Mouse (Mus musculus) T-helper 17 cell (primary cell): ENCODE measurements around the gene Pml.

Source experiments
- in situ Hi-C, 2 experiments: fragments of 300-600 bp; cut with MboI, MseI; formaldehyde crosslinking; loops; 1 replicate in 1 of 2; 2 replicates in 1 of 2; pipeline ENCODE4 v1.15.1; 2025; ENCODE audit warnings: high pct_unique_total_duplicates in 2 of 2

Pml gene

DNA sequence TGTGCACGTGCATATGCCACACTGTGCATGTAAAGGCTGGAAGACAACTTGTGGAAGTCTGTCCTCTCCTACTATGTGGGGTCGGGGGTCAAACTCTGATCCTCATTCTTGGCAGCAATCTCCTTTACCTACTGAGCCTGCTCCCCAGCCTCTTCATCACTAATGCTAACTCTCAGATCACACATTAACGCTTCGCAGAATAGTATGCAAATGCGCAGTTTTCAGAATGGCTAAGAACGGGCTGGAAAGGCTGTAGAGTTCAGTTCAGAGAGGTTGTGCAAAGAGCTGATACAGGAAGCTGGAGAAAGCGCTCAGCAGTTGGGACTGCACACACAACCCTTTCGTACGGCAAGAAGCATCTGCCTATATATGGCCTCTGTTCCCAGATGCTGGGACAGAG lies 23.3 kb upstream of the Pml start:
- in situ Hi-C loops: loop anchor here (10.0 to 25.0 kb wide), 2 partner anchors 508 to 1214 kb away; partner anchors contain the start of genes Arih1 (in 1 of the 2) and Clk3 (in 1 of the 2)

DNA sequence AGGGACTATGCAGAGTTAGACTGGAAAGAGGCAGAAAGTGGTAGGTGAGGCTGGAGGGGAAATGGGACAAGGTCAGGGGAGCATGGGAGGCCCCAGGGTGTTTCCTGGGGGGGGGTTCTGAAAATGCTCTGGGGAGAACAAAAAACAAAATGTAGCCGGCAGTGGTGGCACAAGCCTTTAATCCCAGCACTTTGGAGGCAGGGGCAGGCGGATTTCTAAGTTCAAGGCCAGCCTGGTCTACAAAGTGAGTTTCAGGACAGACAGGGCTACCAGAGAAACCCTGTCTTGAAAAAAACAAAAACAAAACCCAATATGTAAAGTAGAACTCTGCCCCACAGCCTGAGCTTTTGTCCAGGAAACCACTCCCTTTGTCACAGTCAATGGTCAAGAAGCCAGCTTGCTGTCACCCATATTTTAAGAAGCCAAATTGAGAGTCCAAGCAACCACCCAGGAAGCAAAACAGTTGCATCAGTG lies 22.5 kb upstream of the Pml start:
- in situ Hi-C loops: loop anchor here (10.0 to 25.0 kb wide), 2 partner anchors 507 to 1215 kb away; partner anchors contain the start of genes Arih1 (in 1 of the 2) and Clk3 (in 1 of the 2)

- in situ Hi-C loops: loop anchor here (10.0 to 25.0 kb wide), 2 partner anchors 507 to 1216 kb away; partner anchors contain the start of genes Arih1 (in 1 of the 2) and Clk3 (in 1 of the 2)
These were observed 22.0 kb upstream of the Pml start for GRCm38 (mm10) chr9:58271551-58271950.

GRCm38 (mm10) chr9:58271109-58271508 lies 21.5 kb upstream of the Pml start:
- in situ Hi-C loops: loop anchor here (10.0 to 25.0 kb wide), 2 partner anchors 506 to 1216 kb away; partner anchors contain the start of genes Arih1 (in 1 of the 2) and Clk3 (in 1 of the 2)

- in situ Hi-C loops: loop anchor here (10.0 to 25.0 kb wide), 2 partner anchors 505 to 1217 kb away; partner anchors contain the start of genes Arih1 (in 1 of the 2) and Clk3 (in 1 of the 2)
These were observed 20.5 kb upstream of the Pml start for GRCm38 (mm10) chr9:58270081-58270480.

GRCm38 (mm10) chr9:58268384-58269313 lies 19.1 kb upstream of the Pml start:
- in situ Hi-C loops: loop anchor here in 1 of 2 experiments (25.0 kb wide), 1 partner anchor 1219 kb away; the partner anchor contains the start of gene Arih1

DNA sequence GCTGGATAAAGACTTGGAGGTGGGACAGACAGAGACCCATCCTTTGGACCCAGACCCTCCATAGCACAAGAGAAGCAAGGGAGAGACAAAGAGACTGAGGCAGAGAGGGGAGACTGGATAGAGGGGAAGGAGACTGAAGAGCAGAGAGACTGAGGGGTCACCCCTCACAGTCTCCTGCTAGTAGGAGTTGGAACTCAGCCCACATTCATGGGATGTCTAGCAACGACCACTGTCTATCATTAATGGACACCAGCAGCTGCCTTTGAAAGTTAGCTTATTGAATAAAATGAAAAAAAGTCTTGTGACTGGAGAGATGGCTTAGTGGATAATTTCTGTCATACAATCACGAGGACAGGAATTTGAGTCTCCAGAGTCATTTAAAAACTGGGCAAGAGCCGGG lies 17.5 kb upstream of the Pml start:
- in situ Hi-C loops: loop anchor here in 1 of 2 experiments (25.0 kb wide), 1 partner anchor 1220 kb away; the partner anchor contains the start of gene Arih1

GRCm38 (mm10) chr9:58266571-58267011 lies 17.0 kb upstream of the Pml start:
- in situ Hi-C loops: loop anchor here in 1 of 2 experiments (25.0 kb wide), 1 partner anchor 1221 kb away; the partner anchor contains the start of gene Arih1

GRCm38 (mm10) chr9:58265368-58265767 lies 15.8 kb upstream of the Pml start:
- in situ Hi-C loops: loop anchor here in 1 of 2 experiments (25.0 kb wide), 1 partner anchor 1222 kb away; the partner anchor contains the start of gene Arih1

DNA sequence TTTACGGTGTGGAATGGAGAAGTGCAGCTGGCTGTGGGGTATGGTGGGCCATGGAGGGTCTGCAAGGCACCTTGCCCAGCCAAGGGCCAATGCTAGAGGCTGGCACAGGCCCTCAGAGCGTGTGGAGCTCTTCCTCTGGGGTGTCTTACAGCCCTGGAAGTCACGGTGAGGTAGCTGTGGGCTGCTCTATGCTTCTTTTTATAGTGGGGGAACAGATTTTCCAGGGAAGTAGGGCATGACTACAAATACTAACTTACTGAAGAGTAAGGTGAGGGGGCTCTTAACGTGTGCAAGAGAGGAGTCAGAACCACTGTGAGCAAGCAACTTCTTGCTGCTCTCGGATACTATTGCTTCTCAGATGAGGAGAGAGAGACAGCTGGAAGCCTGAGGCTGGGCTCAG lies 12.9 kb upstream of the Pml start:
- in situ Hi-C loops: loop anchor here in 1 of 2 experiments (5.0 to 25.0 kb wide), 2 partner anchors 1225 to 1320 kb away; partner anchors contain the start of gene Arih1

DNA sequence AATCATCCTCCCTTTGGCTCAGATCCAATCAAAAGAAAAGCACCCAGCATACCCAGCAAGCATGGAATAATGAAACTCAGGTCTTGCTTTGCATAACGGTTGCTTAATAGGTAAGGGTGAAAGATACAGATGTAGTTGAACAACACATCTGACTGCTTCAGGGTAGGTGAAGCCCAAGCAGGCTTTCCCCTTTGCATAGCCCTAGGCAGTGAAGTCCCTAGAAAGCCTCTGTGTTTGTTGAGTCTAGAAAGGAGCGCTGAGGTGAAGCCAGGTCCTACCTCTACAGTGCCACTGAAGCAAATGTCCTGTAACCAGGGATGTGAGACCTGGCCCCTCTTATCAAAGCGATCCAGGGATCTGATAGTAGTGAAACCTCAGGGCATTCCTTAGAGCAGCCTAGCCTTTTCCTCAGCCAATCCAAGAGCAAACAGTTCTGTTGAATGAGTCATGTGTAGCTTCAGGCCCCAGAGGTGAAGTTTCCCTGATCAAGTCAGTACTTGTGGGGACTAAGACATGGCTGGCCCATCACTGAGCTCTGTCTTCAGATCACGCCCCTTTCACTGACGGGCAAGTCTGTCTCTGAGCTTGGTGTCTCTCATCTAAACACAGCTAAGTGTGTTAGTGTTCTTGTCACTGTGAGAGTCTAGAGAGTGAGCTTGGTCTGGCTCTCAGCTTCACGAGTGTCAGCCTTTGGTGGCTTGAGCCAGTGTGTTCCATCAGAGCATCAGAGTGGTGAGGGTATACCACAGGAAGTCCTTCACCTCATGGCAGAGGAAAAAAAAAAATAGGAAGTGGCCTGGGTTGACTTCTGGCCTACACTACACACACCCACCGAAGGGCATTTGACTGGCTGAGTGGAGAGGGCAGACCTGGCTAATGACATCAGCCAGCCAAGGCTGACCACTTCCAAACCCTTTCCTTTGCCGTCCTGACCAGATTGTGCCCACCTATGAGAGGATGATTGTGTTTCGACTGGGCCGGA lies 6.4 kb upstream of the Pml start:
- in situ Hi-C loops: loop anchor here in 1 of 2 experiments (25.0 kb wide), 1 partner anchor 1231 kb away; the partner anchor contains the start of gene Arih1

DNA sequence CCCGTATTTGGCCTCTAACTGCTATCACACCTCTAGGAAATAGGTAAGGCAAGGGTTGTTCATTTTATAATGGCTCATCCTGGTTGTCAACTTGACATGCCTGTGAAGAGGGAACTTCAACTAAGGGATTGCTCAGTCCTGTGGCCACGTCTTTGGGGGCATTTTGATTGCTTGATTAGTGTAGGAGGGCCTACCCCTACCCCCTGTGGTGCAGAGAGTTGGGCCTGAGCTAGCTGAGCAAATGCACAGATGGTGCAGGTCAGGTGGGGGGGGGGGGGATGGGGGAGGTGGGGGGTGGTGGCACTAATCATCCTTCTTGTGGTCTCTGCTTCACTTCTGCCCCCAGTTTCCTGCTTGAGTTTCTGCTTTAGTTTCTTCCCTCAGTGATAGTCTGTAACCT lies 5.5 kb upstream of the Pml start:
- in situ Hi-C loops: loop anchor here in 1 of 2 experiments (25.0 kb wide), 1 partner anchor 1232 kb away; the partner anchor contains the start of gene Arih1

DNA sequence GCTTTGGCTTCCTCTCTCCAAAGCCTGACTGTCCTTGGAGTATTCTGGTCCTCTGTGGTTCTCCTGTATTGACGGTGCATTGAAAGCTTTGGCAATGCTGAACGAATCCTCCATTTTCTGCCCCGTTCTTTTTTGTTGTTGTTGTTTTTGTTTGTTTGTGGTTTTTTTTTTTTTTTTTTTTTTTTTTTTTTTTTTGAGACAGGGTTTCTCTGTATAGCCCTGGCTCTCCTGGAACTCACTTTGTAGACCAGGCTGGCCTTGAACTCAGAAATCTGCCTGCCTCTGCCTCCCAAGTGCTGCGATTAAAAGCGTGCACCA lies 4.2 kb upstream of the Pml start:
- in situ Hi-C loops: loop anchor here in 1 of 2 experiments (25.0 kb wide), 1 partner anchor 1234 kb away; the partner anchor contains the start of gene Arih1

GRCm38 (mm10) chr9:58253033-58253804 lies 3.6 kb upstream of the Pml start, which contains the start of gene Stoml1:
TSS of gene Stoml1 (plus strand) at chr9:58253164.
- in situ Hi-C loops: loop anchor here in 1 of 2 experiments (25.0 kb wide), 1 partner anchor 1234 kb away; the partner anchor contains the start of gene Arih1

DNA sequence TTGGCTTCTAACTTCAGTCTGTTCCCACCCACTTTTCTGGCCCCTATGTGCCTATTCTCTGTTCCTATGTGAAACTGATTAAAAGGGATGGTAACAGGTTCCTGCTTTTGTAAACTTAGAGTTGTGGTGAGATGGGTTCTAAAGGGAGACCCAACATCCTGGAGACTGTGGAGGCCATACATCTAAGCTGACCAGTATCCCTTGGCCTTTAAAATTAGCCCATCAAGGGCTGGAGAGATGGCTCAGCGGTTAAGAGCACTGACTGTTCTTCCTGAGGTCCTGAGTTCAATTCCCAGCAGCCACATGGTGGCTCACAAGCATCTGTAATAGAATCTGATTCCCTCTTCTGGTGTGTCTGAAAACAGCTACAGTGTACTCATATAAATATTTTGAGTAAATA lies 1.1 kb upstream of the Pml start:
- in situ Hi-C loops: loop anchor here in 1 of 2 experiments (25.0 kb wide), 1 partner anchor 1237 kb away; the partner anchor contains the start of gene Arih1

GRCm38 (mm10) chr9:58250322-58250721 lies 736 bp upstream of the Pml start:
- in situ Hi-C loops: loop anchor here in 1 of 2 experiments (25.0 kb wide), 1 partner anchor 1237 kb away; the partner anchor contains the start of gene Arih1

GRCm38 (mm10) chr9:58248746-58249413 lies 706 bp downstream of the Pml start:
- in situ Hi-C loops: no loop called here

- in situ Hi-C loops: no loop called here
These were observed 2.4 kb downstream of the Pml start for GRCm38 (mm10) chr9:58247064-58247759.
